Mouse (Mus musculus) olfactory bulb, adult 2 months (tissue): ENCODE measurements around the gene Gm42878.

ENCODE experiments used
- CTCF ChIP-seq: fragments of 200-500 bp; IDR thresholded peaks from 2 replicates; pipeline ENCODE4 v1.5.1; 2012; ENCODE audit warnings: low read depth, mild to moderate bottlenecking, low read length, moderate library complexity; ENCODE audit not compliant: insufficient read depth
- POLR2A ChIP-seq: fragments of 200-500 bp; IDR thresholded peaks from 2 replicates; pipeline ENCODE4 v1.6.1; 2012; ENCODE audit warnings: mild to moderate bottlenecking, low read depth, low read length, moderate library complexity; ENCODE audit not compliant: insufficient read depth

DNA sequence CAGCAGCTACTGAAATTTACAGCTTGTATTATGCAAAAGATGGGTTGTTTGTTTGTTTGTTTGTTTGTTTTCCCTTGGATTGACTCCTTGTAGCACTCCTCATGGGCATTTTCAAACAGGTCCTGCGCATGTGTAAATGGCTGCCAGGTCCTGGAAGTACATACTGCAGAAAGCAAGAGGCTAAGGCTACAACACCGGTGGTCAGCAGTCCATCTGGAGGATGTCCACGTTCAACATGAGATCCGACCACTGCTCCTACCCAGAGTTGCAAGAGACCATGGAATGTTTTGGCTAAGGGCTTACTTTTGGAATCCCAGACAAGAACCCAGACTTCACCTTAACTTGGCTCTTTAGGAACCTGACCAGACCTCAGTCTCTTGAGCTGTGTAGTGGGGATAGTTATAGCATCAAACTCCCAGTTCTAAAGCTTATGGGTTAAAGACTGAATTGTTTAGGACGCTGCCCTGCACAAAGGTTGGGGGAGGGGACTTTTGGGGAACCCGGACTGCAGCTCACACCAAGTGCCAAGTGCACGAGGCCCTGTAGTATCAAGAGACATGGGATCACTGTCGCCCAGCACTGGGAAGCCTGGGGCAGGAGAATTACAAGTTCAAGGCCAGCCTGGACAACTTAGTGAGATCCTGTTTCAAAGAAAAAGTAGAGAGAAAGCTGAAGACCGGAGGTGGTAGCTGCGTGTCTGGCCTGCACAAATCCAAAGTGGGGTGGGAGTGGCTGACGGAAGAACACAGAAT, 47.0 kb upstream of the Gm42878 start:
- TF ChIP-seq CTCF, result no peak
- no peak for TF ChIP-seq POLR2A
